Mouse (Mus musculus) kidney, adult 18-20 months (tissue): ENCODE data around the gene Kl.

ENCODE experiments used
- DNase-seq: peaks from one replicate; pipeline ENCODE4 v3.0.0; 2021

The Kl gene

DNA sequence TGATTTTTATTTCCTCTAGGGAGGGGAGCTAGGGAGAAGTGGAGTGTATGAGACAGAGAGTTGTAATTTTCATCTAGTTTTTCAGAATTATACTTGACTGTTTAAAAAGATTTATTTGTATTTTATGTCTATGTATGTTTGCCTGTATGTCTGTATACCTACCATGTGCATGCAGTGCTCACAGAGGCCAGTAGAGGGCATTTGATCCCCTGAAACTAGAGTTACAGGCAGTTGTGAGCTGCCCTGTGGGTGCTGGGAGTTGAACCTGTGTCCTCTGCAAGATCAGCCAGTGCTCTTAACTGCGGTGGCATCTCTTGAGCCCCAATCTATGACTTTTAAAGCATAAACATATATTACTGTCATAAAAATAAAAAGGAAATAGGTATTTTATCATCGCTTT, 15.5 kb downstream of the Kl start:
- no peak for DNase-seq

DNA sequence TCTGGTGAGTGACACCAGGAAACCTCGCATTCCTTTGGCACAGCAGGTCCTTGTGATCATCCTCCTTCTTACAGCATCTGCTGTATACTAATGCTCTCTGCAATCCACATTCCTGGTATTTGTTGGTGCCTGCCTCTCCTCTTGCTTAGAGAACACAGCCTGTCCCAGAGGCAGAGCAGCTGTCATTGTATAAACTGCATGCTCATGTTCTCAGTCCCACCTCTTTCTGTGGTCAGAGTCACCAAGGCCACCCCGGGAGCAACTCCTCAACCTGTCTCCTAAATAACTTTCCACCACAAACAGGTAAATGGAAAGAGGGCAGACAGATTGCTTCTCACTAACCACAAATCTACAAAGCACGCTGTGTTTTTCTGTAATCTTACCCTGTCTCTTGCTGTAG, 18.1 kb downstream of the Kl start:
- DNase-seq, result no peak

DNA sequence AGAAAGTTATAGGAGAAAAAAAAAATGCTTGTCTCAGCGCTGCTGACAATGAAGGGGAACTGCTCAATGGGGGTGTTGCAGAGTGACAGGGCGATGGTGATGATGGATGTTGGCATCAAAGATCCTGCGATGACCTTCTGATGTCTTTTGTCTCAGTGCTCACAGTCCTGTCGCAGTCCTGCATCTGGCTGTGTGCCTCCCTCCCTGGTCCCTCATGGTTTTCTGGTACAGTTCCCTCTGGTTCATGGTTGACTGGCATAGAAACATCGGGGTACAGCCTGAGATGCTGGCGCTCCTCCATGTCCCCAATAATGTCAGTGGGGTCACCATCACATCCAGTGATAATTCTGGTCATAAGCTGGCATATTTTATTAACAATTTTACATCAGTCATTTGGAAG, 18.7 kb downstream of the Kl start:
- no peak for DNase-seq

DNA sequence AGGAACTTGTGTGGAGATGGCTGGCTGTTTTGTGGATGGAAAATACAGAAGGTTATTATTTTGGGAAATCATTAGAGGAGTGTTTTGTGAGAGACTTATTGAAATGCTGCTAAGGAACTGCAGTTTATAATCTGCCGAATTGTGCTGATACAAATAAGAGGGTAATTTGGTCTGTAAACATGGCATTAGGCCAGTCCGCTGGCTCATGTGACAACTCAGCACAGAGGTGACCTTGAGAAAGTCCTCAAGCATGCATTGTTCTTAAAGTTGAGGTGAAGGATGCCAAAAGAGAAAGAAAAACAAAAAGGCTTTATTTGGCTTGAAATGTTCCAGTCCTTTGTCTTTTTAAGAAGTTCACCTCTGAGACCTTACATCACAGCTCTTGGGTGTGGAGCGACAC, 21.8 kb downstream of the Kl start:
- peak; percentile 57 for DNase-seq

DNA sequence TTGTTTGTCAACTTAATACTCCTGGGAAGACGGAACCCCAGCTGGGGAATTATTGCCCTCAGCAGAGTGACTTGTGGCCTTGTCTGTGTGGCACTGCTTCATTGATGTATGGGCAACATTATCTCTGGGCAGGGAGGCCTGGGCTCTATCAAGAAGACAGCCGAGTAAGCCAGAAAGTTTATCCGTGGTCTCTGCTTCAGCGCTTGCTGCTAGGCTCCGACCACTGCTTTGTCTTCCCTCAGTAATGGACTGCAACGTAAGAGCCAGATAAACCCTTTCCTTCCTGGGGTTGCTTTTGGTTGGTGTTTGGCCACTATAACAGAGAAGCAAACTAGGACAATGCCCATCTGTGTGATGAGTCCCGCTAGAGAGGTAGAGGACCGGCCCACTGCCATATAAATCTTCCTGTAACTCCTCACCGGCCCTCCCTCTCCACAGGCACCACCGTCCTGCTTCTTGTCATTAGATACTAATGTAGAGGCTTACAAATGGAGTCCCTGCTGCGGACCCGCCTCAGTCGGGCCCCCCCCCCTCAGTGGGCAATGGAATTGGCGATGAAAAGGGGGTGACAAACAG, 25.1 kb downstream of the Kl start:
- DNase-seq, result no peak

DNA sequence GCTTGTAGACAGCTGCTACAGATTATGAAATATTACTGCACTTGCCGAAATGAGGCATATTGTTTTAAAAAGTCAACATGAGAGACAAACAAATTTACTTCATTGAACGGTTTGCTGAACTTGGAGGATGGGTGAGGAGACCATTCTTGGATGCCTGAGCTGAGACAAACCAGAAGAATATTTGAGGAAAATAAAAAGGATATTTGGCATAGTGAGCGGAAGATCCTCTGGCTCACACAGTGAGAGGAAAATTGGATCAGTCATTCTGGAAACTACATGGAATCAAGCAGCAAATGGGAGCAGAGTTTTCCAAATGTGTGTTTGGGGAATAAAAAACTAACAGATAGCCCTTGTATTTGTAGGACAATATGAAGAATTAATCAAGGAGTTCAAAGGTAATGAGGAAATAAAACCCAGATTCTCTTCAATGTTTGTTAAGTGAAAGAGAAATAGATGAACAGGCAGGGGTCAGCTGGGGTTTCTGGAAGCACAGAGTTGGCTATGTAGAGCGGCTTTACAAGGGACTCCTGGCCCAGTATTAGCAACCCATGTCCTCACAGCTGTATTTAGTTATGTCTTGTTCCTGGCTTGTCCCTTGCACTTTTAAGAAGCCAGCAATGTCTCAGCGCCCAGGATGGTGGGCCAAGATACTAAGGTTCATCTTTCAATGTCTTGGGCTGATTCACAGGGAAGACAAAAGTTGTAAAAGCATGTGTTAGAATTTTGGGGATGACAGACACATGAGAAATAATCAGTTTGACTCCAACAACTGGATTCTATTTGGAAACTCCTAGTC, 27.1 kb downstream of the Kl start:
- no peak for DNase-seq

DNA sequence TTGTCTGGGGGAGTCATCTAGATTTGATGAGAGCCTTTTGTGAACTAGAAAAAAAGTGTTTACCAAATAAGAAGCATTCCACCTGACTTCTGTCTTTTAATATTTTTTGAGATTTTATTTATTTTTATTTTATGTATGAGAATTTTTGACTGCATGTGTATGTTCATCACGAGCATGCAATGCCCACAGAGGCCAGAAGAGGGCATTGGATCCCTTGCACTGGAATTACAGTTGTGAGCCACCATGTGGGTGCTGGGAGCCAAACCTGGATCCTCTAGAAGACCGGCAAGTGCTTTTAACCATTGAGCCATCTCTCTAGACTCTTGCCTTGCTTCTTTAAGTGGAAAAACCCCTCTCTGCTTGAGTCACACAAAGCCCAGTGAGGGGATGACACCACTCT, 29.7 kb downstream of the Kl start:
- no peak for DNase-seq

DNA sequence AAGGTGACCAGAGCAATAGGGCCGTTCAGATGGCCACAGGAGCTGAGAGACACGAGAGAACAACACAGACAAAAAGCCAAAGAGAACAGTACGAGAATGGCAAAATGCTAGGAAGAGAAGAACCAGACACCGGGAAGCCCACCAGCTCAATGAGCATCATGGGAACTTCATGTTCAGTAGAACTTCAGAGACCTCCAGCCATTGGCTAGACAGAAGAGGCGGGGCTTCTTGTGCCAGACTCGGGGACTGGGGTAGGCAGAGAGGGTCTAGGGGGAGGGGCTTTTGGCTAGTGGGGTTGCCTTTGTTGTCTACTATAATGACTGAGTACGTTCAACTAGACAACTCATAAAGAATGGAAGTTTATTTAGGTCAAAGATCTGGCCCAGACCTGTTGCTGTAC, 41.7 kb downstream of the Kl start:
- DNase-seq, result no peak

DNA sequence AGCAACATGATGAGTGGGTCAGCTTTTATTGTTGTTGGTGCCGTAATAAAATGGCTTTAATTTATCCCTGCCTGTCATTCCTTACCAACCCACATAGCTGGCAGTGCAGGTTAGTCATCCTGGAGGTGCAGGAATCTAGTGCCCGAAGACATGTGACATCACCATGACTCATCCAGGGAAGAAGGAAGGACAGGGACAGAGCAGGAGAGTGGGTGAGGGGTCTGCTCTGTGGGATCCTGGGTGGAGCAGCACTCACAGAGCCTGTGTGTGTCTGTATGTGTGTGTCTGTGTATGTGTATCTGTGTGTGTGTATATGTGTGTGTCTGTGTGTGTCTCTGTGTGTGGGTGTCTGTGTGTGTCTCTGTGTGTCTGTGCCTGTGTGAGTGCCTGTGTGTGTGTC, 44.2 kb downstream of the Kl start:
- no peak for DNase-seq

DNA sequence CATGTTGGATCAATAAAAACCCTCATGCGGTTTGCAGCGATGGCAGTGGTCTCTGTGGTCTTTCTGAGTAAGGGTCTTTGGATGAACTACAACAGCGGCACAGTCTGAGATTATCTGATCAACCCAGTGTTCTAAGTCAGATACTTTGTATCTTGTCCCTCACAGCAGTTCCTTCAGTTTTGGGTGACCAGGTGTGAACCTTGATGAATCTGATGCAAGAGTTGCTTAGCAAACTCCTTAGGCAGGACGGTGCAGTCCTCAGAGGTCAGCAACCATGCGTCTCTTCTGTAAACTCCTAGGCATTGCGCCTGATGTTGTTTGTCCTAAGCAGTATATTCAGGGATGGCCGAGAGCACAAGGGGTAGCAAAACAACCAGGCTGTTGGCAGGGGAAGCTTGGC, 48.7 kb downstream of the Kl start:
- no peak for DNase-seq

DNA sequence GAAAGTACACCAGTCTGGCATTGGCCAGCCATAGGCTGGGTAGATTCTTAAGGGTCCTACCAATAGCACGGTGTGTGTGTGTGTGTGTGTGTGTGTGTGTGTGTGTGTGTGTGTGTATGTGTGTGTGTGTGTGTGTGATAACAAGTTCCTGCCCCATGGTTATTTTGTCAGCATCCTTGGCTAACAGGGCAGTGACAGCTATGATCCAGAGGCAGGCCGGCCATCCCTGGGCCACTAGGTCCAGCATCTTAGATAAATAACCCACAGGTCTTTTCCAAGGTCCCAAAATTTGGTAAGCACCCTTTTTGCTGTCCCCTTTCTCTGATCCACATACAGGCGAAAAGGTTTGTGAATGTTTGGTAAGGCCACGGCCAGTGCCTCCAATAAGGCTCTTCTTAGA, 49.6 kb downstream of the Kl start:
- no peak for DNase-seq

DNA sequence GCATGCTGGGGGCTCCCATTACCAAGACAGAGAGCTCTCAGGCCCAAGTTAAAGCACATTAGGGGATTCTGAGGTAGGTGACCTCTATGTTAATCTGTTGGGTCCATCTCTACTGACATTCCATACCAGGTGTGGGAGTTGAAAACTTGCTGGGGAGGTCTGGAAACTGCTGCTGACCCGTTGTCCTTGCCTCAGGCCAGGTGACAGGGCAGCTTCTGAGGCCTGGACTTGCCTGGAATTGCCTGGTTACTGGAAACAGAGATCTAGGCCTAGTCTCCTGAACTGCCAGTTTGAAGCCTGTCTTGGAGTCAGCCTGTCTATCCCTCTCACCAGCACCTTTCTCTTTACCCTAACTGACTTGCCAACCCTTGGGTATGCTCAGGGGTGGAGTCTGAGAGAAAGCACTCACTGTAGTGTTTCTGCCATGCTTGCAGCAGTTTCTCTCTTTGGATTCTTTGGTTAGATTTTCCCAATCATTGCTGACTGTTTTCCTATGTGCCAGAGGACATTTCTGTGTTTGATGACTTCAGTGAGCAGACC, 51.9 kb downstream of the Kl start:
- DNase-seq, result peak; percentile 23

DNA sequence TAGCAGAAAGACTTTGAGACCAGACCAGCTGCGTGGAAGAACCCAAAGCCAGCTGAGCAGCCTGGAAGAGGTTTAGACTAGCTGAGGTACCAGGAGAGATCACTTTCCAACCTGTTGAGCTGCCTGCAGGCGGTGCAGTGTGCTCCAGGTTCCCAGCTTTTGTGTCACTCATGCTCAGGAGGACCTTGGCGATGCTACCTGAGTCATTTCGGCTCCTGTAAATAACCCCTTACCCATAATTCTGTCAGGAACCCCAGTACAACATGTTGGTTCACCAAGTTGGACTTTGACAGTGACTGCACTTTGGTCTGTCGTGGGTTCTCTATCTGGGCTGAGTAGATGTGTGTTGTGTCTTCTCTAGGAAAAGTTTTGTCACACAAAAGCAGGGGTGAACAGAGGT, 66.0 kb downstream of the Kl start:
- DNase-seq, result no peak

DNA sequence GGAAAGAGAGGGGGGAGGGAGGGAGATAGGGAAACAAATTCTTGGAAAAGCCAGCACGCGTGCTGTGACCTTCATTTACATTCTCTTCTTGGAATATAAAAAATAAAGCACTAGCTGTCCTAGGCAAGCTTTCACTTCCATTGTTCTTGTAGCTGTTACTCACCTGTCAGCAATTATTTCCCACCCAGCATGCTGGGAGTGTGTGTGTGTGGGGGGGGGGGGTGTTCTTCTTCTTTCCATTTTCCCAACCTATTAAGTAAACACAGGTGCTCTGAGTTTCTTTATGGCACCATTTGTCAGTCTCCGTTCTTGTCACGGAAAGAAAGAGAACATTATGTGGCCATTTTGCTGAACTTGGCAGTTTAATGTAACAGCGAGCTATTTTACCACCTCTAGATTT, 66.6 kb downstream of the Kl start:
- DNase-seq, result no peak

DNA sequence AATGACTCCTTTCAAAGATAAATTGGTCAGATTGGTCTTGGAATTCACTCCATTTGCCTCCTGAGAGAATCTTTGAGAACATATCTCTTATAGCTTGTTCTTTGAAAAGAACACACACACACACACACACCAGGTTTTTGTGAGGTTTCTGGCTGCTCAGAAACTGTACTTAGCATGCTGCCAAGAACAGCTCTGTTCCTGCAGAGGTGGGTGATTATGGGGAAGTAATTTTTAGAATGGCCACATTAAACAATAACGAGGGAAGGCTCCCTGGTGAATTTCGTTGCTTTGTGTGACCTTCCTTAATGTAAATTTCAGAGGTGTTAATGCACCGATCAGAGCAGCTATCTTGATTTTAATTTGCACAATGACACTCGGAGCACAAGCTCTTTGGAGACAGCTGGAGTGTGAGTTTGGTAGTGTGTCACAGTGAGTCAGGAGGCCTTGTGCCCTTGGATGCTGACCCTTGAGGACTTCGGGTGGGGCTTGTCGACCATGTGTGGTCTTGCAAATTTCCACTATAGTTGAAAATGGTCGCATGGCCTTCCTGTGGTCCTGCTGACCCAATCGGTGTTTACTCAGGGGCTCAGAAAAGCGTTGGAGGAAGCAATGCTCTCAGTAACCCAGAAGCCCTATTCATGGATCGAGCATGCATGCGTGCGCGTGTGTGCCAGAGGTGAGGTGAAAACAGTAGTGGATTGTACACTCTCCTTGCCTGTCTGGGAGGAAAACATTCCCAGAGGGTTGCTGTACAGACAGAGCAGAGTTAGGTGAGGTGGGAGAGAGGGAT, 67.8 kb downstream of the Kl start:
- DNase-seq, result no peak

DNA sequence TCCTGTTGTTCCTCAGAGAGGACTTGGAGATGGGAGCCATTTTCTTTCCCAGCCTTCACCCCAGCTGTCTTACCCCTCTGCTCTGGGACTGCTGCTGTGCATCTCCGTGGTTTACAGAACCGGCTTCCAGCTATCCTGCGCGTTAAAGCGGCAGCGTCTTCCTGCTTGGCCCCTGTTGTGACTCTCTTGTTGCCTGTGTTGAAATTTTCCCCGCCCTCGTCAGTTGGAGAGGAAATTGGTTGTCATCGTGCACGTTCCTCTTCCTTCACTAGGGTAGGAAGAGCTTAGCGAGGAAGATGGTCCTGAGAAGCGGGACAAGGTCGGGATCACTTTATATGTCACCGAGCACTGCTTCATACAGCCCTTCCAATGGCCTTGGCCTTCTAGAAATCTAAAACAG, 68.4 kb downstream of the Kl start:
- DNase-seq, result no peak

DNA sequence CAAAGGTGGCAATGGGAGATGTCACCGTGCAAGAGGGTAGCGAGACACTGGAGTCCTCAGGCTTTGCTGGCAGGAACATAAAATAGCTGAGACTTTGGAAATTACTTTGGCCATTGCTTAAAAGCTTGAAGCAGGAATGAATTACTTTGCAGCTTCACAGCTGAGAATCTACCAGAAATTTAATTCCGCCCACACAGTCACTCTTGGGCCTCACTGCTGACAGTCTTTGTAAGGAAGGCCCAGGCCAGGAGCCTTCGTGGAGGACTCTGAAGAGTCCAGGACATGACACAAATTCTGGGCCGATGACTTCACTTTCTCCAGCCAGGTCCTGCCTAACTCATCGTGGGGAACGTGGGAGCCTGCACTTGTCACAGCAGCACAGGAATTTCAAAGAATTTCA, 69.6 kb downstream of the Kl start:
- no peak for DNase-seq

DNA sequence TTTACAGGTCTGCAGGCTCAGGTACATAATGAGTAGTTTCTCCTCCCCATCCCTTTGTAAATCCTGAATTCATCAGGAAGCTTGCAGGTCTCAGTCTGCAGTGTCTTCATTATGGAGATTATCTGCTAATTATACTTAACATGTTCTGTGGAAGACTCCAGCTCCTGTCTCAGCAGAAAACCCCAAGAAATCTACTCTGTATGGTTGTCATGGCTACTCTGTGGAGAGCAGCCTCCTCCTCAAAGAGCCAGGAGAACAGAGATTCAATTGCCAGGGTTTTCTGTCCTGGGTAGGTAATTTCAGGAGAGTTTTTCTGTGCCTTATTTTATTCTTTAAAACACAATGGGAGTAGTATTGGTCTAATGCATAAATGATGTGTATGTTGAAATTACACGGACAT, 70.5 kb downstream of the Kl start:
- DNase-seq, result no peak

DNA sequence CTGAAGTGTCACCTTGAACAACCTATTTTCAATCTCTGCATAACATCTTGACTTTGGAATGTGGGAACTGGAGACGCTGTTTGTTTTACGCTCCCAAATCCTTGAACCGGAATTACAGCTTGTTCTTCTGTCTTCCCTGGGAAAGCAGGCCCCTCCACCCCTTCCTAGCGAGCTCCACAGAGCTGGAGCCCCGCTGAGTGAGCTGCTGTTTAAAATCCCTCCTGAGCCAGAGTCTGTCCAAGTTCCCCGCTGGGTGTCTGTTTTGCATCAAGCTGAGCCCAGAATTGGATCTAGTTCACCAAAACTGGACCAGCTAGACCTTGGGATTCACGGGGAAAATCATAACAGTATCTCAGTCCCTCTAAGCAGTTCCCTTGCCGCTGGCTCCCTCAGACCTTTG, 71.1 kb downstream of the Kl start:
- DNase-seq, result no peak

DNA sequence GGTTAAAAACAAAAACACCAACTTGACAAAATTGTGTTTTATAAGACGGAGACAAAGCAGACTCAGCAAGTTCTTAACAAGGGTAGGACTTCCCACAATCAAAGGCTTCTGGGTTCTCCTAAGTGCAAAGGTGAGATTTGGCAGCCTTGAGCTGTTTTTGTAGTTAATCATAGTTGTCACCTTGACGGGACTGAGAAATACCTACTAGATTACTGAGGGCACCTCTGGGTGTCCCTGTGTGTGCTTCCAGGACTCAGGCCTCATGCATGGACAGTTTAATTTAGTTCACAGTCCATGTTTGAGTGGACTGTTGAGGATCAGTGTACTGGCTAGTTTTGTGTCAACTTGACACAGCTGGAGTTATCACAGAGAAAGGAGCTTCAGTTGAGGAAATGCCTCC, 72.1 kb downstream of the Kl start:
- DNase-seq, result no peak

DNA sequence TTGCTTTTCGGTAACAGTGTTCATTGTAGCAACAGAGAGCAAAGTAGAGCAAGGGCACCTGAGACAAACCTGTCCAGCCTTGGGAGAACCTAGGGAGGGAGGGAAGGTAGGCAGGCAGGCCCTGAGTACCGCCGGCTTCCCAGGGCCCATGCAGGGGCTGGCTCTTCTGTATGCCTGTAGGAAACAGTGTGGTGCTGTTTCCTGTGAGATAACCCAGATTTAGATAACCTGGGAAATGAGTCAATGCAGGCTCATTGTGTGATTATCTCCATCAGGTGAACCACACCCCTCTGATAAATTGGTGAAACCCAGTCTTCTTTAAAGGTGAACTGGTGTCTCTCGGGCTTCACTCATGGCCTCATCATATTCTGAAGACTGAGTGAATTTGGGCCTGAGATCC, 73.7 kb downstream of the Kl start:
- DNase-seq, result no peak

DNA sequence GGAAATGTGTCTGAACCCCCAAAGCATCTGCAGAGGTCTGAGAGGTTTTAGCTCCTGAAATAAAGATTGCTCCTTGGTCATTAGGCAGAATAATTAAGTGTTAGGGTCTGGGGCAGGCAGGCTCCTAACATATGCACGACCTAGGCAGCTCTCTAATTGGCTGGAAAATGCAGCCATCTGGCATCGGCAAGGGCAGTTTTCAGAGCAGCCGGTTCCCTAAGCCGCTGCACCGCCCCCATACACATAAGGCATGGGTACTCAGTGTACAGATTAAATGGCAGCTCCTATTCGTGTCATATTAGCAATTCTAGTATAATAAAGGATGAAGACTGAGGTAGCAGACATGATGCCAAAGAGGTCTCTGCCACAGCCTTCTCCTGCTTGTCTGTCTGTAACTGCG, 74.8 kb downstream of the Kl start:
- DNase-seq, result no peak

DNA sequence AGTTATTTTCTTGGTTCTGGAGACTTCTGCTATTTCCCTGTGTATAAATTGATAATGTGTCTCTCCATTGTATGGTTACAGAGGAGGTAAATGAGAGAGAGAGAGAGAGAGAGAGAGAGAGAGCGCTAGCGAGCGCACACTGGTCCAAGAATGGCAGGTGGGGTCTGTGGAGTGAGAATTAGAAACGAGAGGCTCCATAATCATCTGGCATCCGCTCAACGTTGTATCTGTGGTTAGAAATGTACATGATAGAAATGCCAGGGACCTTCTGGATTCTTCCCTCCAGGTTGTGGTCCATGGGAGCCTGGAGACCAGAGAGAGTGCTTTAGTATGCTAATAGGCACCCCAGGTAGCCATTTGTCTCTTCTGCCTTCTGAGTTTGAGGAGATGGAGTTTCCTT, 76.5 kb downstream of the Kl start:
- no peak for DNase-seq
